Mouse (Mus musculus): ENCODE results near the gene Hoxa5. TPM values are rescaled to one million over a fixed set of nuclear protein-coding genes. Genes with fewer than 3 reads are reported as not detected.

Hoxa5 gene
- polyA plus RNA-seq, 1 experiment from 2014 or later = 44.7 TPM

- Histone ChIP-seq H3K27ac (replicated peaks) (peak overlapping the region; percentile 97), H3K4me2 (peak overlapping the region; percentile 75), H3K9ac (peak overlapping the region; percentile 95), H3K4me3 (peak overlapping the region; percentile 54), H3K27me3 (no peaks in the 10 kb centered on the region), H3K9me3 (no peaks in the 10 kb centered on the region), H3K36me3 (peaks cover 18% of the 10 kb centered on the region), H3K4me1 (replicated peaks) (peaks cover 98% of the 10 kb centered on the region)
- ATAC-seq (ENCODE audit: low read depth) = peak; percentile 38
- WGBS = 1% methylated on average over 33 of the region's 41 CpGs
These were observed 29.2 kb downstream of the Hoxa5 start for GRCm38 (mm10) chr6:52174968-52175751.

- Histone ChIP-seq H3K36me3 (peaks cover 23% of the 10 kb centered on the region), H3K4me3 (peak overlapping the region; percentile 54), H3K4me2 (peak overlapping the region; percentile 75), H3K27ac (replicated peaks) (peak overlapping the region; percentile 99), H3K9me3 (no peaks in the 10 kb centered on the region), H3K27me3 (no peaks in the 10 kb centered on the region), H3K4me1 (replicated peaks) (peaks cover 98% of the 10 kb centered on the region), H3K9ac (peak overlapping the region; percentile 92; the same call in 1 of the 2 replicates)
- WGBS = 4% methylated on average over 4 of the region's 4 CpGs
- ATAC-seq (ENCODE audit: low read depth) = no peak
These were observed 30.7 kb downstream of the Hoxa5 start for GRCm38 (mm10) chr6:52173648-52174047.

GRCm38 (mm10) chr6:52172501-52172900 is 31.9 kb downstream of the Hoxa5 start:
- ATAC-seq (ENCODE audit: low read depth) = peak; percentile 71
- no peaks in the 10 kb centered on the region for H3K27me3 ChIP-seq
- peaks cover 98% of the 10 kb centered on the region for H3K4me1 ChIP-seq (replicated peaks)
- peak overlapping the region; percentile 75 for H3K4me2 ChIP-seq
- no peaks in the 10 kb centered on the region for H3K9me3 ChIP-seq
- H3K9ac ChIP-seq = peak overlapping the region; percentile 92
- peaks cover 23% of the 10 kb centered on the region for H3K36me3 ChIP-seq
- H3K4me3 ChIP-seq = peak overlapping the region; percentile 54
- under 1% methylated on average over 35 of the region's 35 CpGs for WGBS
- peak overlapping the region; percentile 99 for H3K27ac ChIP-seq (replicated peaks)

GRCm38 (mm10) chr6:52171938-52172337 is 32.4 kb downstream of the Hoxa5 start:
- peak overlapping the region; percentile 75 for H3K4me2 ChIP-seq
- WGBS = 9% methylated on average over 7 of the region's 7 CpGs
- peak; percentile 18 for ATAC-seq (ENCODE audit: low read depth)
- no peaks in the 10 kb centered on the region for H3K9me3 ChIP-seq
- no peaks in the 10 kb centered on the region for H3K27me3 ChIP-seq
- peak overlapping the region; percentile 54 for H3K4me3 ChIP-seq
- peak overlapping the region; percentile 99 for H3K27ac ChIP-seq (replicated peaks)
- H3K4me1 ChIP-seq (replicated peaks) = peaks cover 98% of the 10 kb centered on the region
- H3K36me3 ChIP-seq = peaks cover 23% of the 10 kb centered on the region
- peak overlapping the region; percentile 92 for H3K9ac ChIP-seq

- Histone ChIP-seq H3K27ac (replicated peaks) (peak overlapping the region; percentile 99), H3K4me3 (peak overlapping the region; percentile 54; the same call in 1 of the 2 replicates), H3K4me1 (replicated peaks) (peaks cover 98% of the 10 kb centered on the region), H3K4me2 (peak overlapping the region; percentile 75), H3K9ac (peak overlapping the region; percentile 92), H3K9me3 (no peaks in the 10 kb centered on the region), H3K36me3 (peaks cover 23% of the 10 kb centered on the region), H3K27me3 (no peaks in the 10 kb centered on the region)
- WGBS = 0% methylated on average over 4 of the region's 4 CpGs
- ATAC-seq (ENCODE audit: low read depth) = no peak
These were observed 33.1 kb downstream of the Hoxa5 start for GRCm38 (mm10) chr6:52171331-52171730.

GRCm38 (mm10) chr6:52170898-52171223 is 33.5 kb downstream of the Hoxa5 start:
- WGBS = 20% methylated on average over 5 of the region's 5 CpGs
- Histone ChIP-seq H3K4me3 (peak overlapping the region; percentile 20), H3K9ac (peak overlapping the region; percentile 92), H3K9me3 (no peaks in the 10 kb centered on the region), H3K4me1 (replicated peaks) (peaks cover 98% of the 10 kb centered on the region), H3K36me3 (peaks cover 23% of the 10 kb centered on the region), H3K27me3 (no peaks in the 10 kb centered on the region), H3K27ac (replicated peaks) (peak overlapping the region; percentile 99), H3K4me2 (peak overlapping the region; percentile 75)
- no peak for ATAC-seq (ENCODE audit: low read depth)

GRCm38 (mm10) chr6:52170166-52170897 is 34.1 kb downstream of the Hoxa5 start:
- no peaks in the 10 kb centered on the region for H3K9me3 ChIP-seq
- peak overlapping the region; percentile 99 for H3K27ac ChIP-seq (replicated peaks)
- no peaks in the 10 kb centered on the region for H3K27me3 ChIP-seq
- peaks cover 23% of the 10 kb centered on the region for H3K36me3 ChIP-seq
- 3% methylated on average over 40 of the region's 40 CpGs for WGBS
- H3K9ac ChIP-seq = peak overlapping the region; percentile 92
- H3K4me3 ChIP-seq = peak overlapping the region; percentile 20
- peaks cover 98% of the 10 kb centered on the region for H3K4me1 ChIP-seq (replicated peaks)
- H3K4me2 ChIP-seq = peak overlapping the region; percentile 75
- no peak for ATAC-seq (ENCODE audit: low read depth)

GRCm38 (mm10) chr6:52169499-52170165 is 34.8 kb downstream of the Hoxa5 start:
- Histone ChIP-seq H3K9me3 (no peaks in the 10 kb centered on the region), H3K27ac (replicated peaks) (peak overlapping the region; percentile 99), H3K27me3 (no peaks in the 10 kb centered on the region), H3K4me1 (replicated peaks) (peaks cover 98% of the 10 kb centered on the region), H3K9ac (peak overlapping the region; percentile 92), H3K4me2 (peak overlapping the region; percentile 75), H3K36me3 (peaks cover 23% of the 10 kb centered on the region), H3K4me3 (peak overlapping the region; percentile 20)
- 13% methylated on average over 16 of the region's 16 CpGs for WGBS
- ATAC-seq (ENCODE audit: low read depth) = no peak

- peaks cover 99% of the 10 kb centered on the region for H3K4me1 ChIP-seq (replicated peaks)
These were observed 36.0 kb downstream of the Hoxa5 start for GRCm38 (mm10) chr6:52168191-52169055.

GRCm38 (mm10) chr6:52167736-52168161 is 36.6 kb downstream of the Hoxa5 start:
- Histone ChIP-seq H3K36me3 (peaks cover 23% of the 10 kb centered on the region), H3K4me3 (peak overlapping the region; percentile 89), H3K27me3 (no peaks in the 10 kb centered on the region), H3K4me1 (replicated peaks) (peaks cover 99% of the 10 kb centered on the region), H3K9ac (peak overlapping the region; percentile 92), H3K27ac (replicated peaks) (peak overlapping the region; percentile 99), H3K9me3 (no peaks in the 10 kb centered on the region), H3K4me2 (peak overlapping the region; percentile 75)
- 6% methylated on average over 14 of the region's 14 CpGs for WGBS
- no peak for ATAC-seq (ENCODE audit: low read depth)

More at GRCm38 (mm10) chr6:52168191-52169055, 36.0 kb downstream of the Hoxa5 start:
- no peaks in the 10 kb centered on the region for H3K9me3 ChIP-seq
- ATAC-seq (ENCODE audit: low read depth) = no peak
- peak overlapping the region; percentile 89 for H3K4me3 ChIP-seq
- no peaks in the 10 kb centered on the region for H3K27me3 ChIP-seq
- 3% methylated on average over 42 of the region's 42 CpGs for WGBS
- H3K36me3 ChIP-seq = peaks cover 23% of the 10 kb centered on the region
- H3K4me2 ChIP-seq = peak overlapping the region; percentile 75
- peak overlapping the region; percentile 92 for H3K9ac ChIP-seq
- H3K27ac ChIP-seq (replicated peaks) = peak overlapping the region; percentile 99

GRCm38 (mm10) chr6:52167176-52167575 is 37.2 kb downstream of the Hoxa5 start:
- ATAC-seq (ENCODE audit: low read depth) = no peak
- peak overlapping the region; percentile 89 for H3K4me3 ChIP-seq
- peak overlapping the region; percentile 75 for H3K4me2 ChIP-seq
- H3K36me3 ChIP-seq = peaks cover 21% of the 10 kb centered on the region
- peaks cover 99% of the 10 kb centered on the region for H3K4me1 ChIP-seq (replicated peaks)
- H3K9me3 ChIP-seq = no peaks in the 10 kb centered on the region
- peak overlapping the region; percentile 99 for H3K27ac ChIP-seq (replicated peaks)
- WGBS = 30% methylated on average over 1 of the region's 1 CpGs
- H3K27me3 ChIP-seq = no peaks in the 10 kb centered on the region
- H3K9ac ChIP-seq = peak overlapping the region; percentile 92

Measured in neural tube, embryonic 13.5 days (tissue).